Mouse (Mus musculus): ENCODE measurements around the gene Rnd1.

DNA sequence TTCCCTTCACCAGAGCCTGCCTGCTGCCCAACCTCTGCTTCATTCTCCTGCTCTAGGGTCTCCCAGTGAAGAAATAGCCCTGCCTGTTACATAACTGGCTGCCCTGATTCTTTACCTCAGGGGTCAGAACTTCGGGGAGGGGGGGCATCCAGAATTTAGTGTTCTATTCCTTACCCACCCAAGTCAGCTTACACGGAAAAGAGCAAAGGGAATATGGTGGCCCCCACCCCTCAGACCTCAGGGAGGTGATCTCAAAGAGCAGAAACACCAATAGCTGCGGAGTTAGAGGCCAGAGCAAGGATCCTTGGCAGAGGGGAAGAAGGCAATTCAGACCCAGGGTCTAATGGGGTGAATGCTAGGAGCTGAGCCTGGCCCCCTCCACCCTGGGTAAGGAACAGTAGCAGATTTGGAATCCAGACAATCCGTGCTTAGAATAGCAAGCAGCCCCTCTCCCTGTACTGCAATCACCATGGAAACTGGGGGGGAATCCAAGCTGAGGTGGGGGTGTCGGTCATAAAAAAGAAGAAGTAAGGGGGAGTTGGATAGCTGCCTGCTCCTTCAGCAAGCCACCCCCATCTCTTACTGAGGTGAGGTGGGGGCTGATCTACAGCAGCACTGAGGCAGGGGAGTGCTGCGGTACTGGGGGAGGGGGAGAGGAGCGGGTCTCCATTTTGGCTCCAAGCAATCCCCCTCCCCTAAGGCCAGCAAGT is 2.8 kb downstream of the Rnd1 start:
- TF ChIP-seq EP300 (IDR thresholded peaks at IDR 0.05; ENCODE audit: low read depth) (no peak), CTCF (IDR thresholded peaks at IDR 0.05; ENCODE audit: low read depth) (no peak)

Data from heart, postnatal 0 days (tissue).